Mouse (Mus musculus): Measurements from ENCODE around the gene Ppfibp2. TPM values are rescaled to one million over a fixed set of nuclear protein-coding genes. Genes with fewer than 3 reads are reported as not detected.

Gene Ppfibp2
- total RNA-seq (2023; ENCODE audit: inconsistent age): 14.3 to 18.7 TPM (median 16.1 TPM) in 4 replicates

GRCm38 (mm10) chr7:107594857-107595402, at the start of gene Ppfibp2:
Gene Ppfibp2, plus strand, starts transcription at chr7:107595207.

DNA sequence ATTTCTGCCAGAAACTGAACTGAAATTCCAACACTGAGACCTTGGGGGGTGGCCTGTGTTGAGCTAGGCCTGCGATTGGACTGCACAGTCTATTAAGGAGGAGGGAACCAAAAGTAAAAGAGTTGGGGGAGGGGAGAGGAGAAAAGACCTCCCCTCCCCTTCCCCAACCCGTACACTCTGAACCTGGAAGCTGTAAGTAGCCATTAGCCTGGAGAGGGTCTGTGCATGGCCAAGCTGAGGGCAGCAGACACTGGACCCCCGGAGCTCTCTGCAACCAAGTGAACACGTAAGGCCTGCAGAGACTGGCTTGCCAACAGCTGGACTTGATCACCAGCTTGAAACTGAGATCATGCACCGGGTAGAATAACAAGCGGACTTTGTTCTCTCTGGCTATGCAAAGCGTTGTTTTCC, 27.7 kb upstream of the Ppfibp2 start, which contains the start of gene Olfml1:
TSS of gene Olfml1 (plus strand) at position 186 of the 411 bp plus-strand sequence.

DNA sequence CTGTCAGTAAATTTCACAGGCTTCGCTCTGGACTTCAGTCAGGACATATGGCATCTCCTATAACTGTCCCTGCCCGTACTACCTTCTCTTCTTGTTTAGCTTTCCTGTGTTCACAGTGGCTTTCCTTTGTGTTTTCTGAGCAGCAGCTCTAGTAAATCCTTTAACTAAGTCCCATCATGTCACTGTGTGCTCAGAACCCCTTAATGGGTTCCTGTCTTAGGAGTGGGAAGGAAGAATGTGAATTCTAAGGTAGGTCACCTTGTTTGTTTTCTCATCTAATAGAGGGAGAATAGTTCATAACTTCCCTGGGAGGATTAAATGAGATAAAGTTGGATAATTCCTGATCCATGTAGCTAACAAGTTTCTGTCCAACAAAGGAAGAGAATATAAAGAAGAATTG, 30.1 kb downstream of the Ppfibp2 start, which contains the start of gene 5330417H12Rik:
TSS of gene 5330417H12Rik (minus strand) at position 101 of the 400 bp plus-strand sequence.

DNA sequence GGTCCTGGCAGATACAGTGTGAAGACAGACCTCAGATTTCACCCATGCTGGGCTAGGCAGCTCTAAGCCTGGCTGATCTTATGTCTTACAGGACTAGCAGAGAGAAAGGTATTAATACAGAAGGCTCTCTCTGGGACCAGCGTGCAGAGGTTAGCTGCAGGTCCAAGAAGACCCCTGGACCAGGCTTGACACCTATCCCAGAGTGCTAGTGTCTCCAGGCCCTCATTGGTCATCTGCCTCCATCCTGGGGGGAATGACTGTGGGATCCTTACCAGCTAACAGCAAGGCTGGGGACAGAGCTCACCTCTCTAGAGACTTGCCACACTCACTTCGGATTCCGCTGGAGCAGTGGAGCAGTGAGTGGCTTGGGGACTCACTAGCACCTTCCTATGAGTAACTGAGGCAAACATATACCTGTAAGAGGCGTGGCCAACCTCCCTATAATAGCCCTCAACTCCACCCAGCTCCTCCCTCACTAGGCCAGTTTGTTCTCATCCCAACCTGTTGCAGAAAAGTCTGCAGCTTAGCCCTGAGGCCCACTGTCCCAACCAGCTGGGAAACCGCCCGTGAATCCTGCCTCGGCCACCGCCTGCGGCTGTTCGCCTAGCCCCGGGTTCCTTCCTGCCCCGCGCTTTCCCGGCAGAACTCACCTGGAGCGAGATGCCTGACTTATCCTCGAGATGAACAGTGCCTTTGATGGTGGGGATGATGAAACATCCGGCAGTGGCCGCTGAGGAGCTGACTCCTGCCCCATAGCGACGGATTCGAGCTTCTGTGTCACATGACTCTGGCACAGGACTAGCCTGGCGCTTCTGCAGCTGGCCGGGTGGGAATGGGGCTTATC, 162.5 kb downstream of the Ppfibp2 start, which contains the start of gene Cyb5r2:
TSS of gene Cyb5r2 (minus strand) at position 725 of the 844 bp plus-strand sequence.

Other genes starting within 250 kb of the Ppfibp2 start
- gene Syt9, start 224.5 kb upstream of the Ppfibp2 start, total RNA-seq (2023; ENCODE audit: inconsistent age): not detected in 4 replicates
- gene Olfml1, start 27.8 kb upstream of the Ppfibp2 start, total RNA-seq (2023; ENCODE audit: inconsistent age): not detected in 4 replicates
- gene 5330417H12Rik, start 30.0 kb downstream of the Ppfibp2 start, total RNA-seq (2023; ENCODE audit: inconsistent age): not detected in 4 replicates
- not detected in 4 replicates for gene Cyb5r2, start 162.8 kb downstream of the Ppfibp2 start, total RNA-seq (2023; ENCODE audit: inconsistent age)
- gene Ovch2, start 206.0 kb downstream of the Ppfibp2 start, total RNA-seq (2023; ENCODE audit: inconsistent age): not detected in 4 replicates
- not detected in 4 replicates for gene Olfr467, start 217.1 kb downstream of the Ppfibp2 start, total RNA-seq (2023; ENCODE audit: inconsistent age)
- not detected in 4 replicates for gene Olfr469, start 230.3 kb downstream of the Ppfibp2 start, total RNA-seq (2023; ENCODE audit: inconsistent age)